Mouse (Mus musculus) stomach, postnatal 0 days (tissue): Measurements from ENCODE around the gene Zfp362.

Source experiments
- CTCF ChIP-seq: IDR thresholded peaks from 2 replicates; pipeline ENCODE4 v1.5.1; 2016; ENCODE audit warnings: antibody characterized with exemption, low read depth, mild to moderate bottlenecking, moderate library complexity
- EP300 ChIP-seq: optimal IDR thresholded peaks from 2 replicates; pipeline ENCODE3; 2016; ENCODE audit warnings: antibody characterized with exemption

GRCm38 (mm10) chr4:128723431-128723830 is 82.4 kb downstream of the Zfp362 start:
- TF ChIP-seq CTCF (no peak), EP300 (no peak)
